ENCODE assay signal across 32 mouse cellular contexts in the genomic region with DNA sequence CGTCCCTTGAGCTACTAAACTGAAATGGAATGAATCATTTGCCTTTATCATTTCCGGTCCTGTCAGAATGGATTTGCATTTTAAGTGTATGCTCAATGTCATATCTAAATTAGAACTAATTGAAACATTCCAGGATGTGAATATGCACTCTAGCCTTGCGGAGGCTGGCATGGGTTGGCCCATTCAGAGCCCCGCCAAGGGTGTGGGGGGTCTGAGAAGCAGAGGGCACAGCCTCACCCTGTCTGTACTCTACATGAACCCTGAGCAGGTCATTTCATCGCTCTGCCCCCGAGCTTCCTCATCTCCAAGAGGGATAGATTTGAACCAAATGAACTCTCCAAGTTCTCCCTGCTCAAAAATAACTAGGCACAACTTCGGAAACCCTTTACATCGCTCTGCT.
"Had no signal": no experiment of that assay in that cellular context is flagged by ENCODE, and none has a peak within 500 bp of the region (broad histone marks: within the 10 kb centered on the region; RNA-seq: fewer than 3 reads in every experiment).

No protein-coding gene starts in this region.

- H3K4me1 ChIP-seq: hindbrain, embryonic 10.5 days; hindbrain, embryonic 12.5 days; intestine, embryonic 15.5 days; kidney, embryonic 15.5 days had no signal

- DNase-seq: heart, postnatal 36 days; heart, postnatal 4 days; kidney, adult 11 months; kidney, adult 18-20 months; kidney, adult 2 months; kidney, adult 8-10 months; kidney, adult 9 months; kidney, postnatal 10 days; kidney, postnatal 14 days; kidney, postnatal 25 days; kidney, postnatal 36 days; kidney, postnatal 4 days; layer of hippocampus, adult 9-11 months; layer of hippocampus, postnatal 36 days had no signal

- ATAC-seq: hindbrain, embryonic 16.5 days; hindbrain, postnatal 0 days; inflammation-experienced regulatory T-cells, adult 6 months; intestine, embryonic 15.5 days; intestine, embryonic 16.5 days; intestine, postnatal 0 days had no signal

- H3K4me2 ChIP-seq: heart, embryonic 11.5 days; heart, embryonic 12.5 days; heart, embryonic 13.5 days; heart, embryonic 15.5 days; hindbrain, embryonic 12.5 days; hindbrain, embryonic 14.5 days; hindbrain, embryonic 15.5 days; intestine, embryonic 15.5 days; kidney, embryonic 15.5 days had no signal

- H3K27me3 ChIP-seq: heart, embryonic 12.5 days; heart, embryonic 13.5 days; heart, embryonic 15.5 days; hindbrain, embryonic 12.5 days; hindbrain, embryonic 15.5 days; intestine, embryonic 15.5 days; kidney, embryonic 15.5 days had no signal

- H3K9ac ChIP-seq: heart, embryonic 12.5 days; heart, embryonic 13.5 days; heart, embryonic 15.5 days; hindbrain, embryonic 12.5 days; hindbrain, embryonic 14.5 days; hindbrain, embryonic 15.5 days; intestine, embryonic 15.5 days; kidney, embryonic 15.5 days had no signal

- H3K4me3 ChIP-seq: heart, embryonic 10.5 days; heart, embryonic 12.5 days; heart, embryonic 13.5 days; heart, embryonic 15.5 days; hindbrain, embryonic 10.5 days; hindbrain, embryonic 12.5 days; hindbrain, embryonic 15.5 days; intestine, embryonic 15.5 days; kidney, embryonic 15.5 days; left cerebral cortex, adult 2 months had no signal

- H3K27ac ChIP-seq: heart, embryonic 10.5 days; heart, embryonic 13.5 days; heart, embryonic 15.5 days; hindbrain, embryonic 10.5 days; hindbrain, embryonic 12.5 days; hindbrain, embryonic 14.5 days; hindbrain, embryonic 15.5 days; hindbrain, postnatal 0 days; intestine, embryonic 15.5 days; kidney, embryonic 15.5 days; kidney, postnatal 0 days; left cerebral cortex, adult 2 months had no signal

- H3K36me3 ChIP-seq: heart, embryonic 10.5 days; heart, embryonic 12.5 days; heart, embryonic 13.5 days; heart, embryonic 15.5 days; hindbrain, embryonic 10.5 days; hindbrain, embryonic 12.5 days; hindbrain, embryonic 15.5 days; intestine, embryonic 15.5 days; kidney, embryonic 15.5 days had no signal

- H3K9me3 ChIP-seq: heart, embryonic 10.5 days; heart, embryonic 12.5 days; heart, embryonic 13.5 days; heart, embryonic 15.5 days; hindbrain, embryonic 10.5 days; hindbrain, embryonic 12.5 days; hindbrain, embryonic 15.5 days; intestine, embryonic 15.5 days; kidney, embryonic 15.5 days had no signal
